Mouse (Mus musculus) heart, embryonic 11.5 days (tissue): Measurements from ENCODE around the gene Fxr1. TPM values are rescaled to one million over a fixed set of nuclear protein-coding genes. Genes with fewer than 3 reads are reported as not detected.

Source experiments
- ATAC-seq: fragments of 200-750 bp; cut with Nextera tagmentation; replicated peaks from 2 replicates; pipeline ENCODE4 v1.8.0; 2017; ENCODE audit warnings: moderate library complexity; ENCODE audit not compliant: insufficient number of reproducible peaks, low FRiP score, low TSS enrichment
- H3K27ac ChIP-seq: fragments of 300-500 bp; sonication (generic); 2 replicates; pipeline ENCODE4 v1.5.1; 2014; ENCODE audit warnings: mild to moderate bottlenecking, low read depth, low read length
- H3K27me3 ChIP-seq: fragments of 300-500 bp; sonication (generic); 2 replicates; pipeline ENCODE4 v1.6.1; 2014; ENCODE audit warnings: mild to moderate bottlenecking, low read length, mixed read lengths; ENCODE audit not compliant: control insufficient read depth, insufficient read depth
- H3K36me3 ChIP-seq: fragments of 300-500 bp; sonication (generic); 2 replicates; pipeline ENCODE4 v1.6.1; 2014; ENCODE audit warnings: mild to moderate bottlenecking, low read length, moderate library complexity, mixed read lengths; ENCODE audit not compliant: control insufficient read depth, insufficient read depth
- H3K4me1 ChIP-seq: fragments of 300-500 bp; sonication (generic); 2 replicates; pipeline ENCODE4 v1.6.1; 2014; ENCODE audit warnings: low read length; ENCODE audit not compliant: control insufficient read depth, insufficient read depth
- H3K4me2 ChIP-seq: fragments of 300-500 bp; sonication (generic); 2 replicates; pipeline ENCODE4 v1.6.1; 2014; ENCODE audit warnings: mild to moderate bottlenecking, moderate library complexity
- H3K4me3 ChIP-seq: fragments of 300-500 bp; sonication (generic); 2 replicates; pipeline ENCODE4 v1.5.1; 2014; ENCODE audit warnings: low read depth, low read length
- H3K9ac ChIP-seq: fragments of 300-500 bp; sonication (generic); 2 replicates; pipeline ENCODE4 v1.6.1; 2014; ENCODE audit warnings: mild to moderate bottlenecking, low read depth, low read length, moderate library complexity
- H3K9me3 ChIP-seq: fragments of 300-500 bp; sonication (generic); replicated peaks from 2 replicates; pipeline ENCODE4 v1.6.1; 2016; ENCODE audit warnings: low read length; ENCODE audit not compliant: control insufficient read depth
- WGBS: fragments of 180-500 bp; shearing (Covaris S2); extraction: QIAGEN DNeasy Blood & Tissue Kit; methylation state at CpG from one replicate; pipeline ENCODE4 v1.1.7; 2014; ENCODE audit not compliant: insufficient replicate concordance; 5-methylcytosine and 5-hydroxymethylcytosine counted together
- polyA plus RNA-seq: library from polyadenylated mRNA; unstranded; fragments of >200 nt; fragmentation: Nextera tagmentation; extraction: Ambion mirVana; gene quantifications from 2 replicates; pipeline ENCODE4 v1.2.1, GENCODE M21; 2014

Gene Fxr1
- polyA plus RNA-seq, 1 experiment from 2014 or later, result 83.4 TPM

DNA sequence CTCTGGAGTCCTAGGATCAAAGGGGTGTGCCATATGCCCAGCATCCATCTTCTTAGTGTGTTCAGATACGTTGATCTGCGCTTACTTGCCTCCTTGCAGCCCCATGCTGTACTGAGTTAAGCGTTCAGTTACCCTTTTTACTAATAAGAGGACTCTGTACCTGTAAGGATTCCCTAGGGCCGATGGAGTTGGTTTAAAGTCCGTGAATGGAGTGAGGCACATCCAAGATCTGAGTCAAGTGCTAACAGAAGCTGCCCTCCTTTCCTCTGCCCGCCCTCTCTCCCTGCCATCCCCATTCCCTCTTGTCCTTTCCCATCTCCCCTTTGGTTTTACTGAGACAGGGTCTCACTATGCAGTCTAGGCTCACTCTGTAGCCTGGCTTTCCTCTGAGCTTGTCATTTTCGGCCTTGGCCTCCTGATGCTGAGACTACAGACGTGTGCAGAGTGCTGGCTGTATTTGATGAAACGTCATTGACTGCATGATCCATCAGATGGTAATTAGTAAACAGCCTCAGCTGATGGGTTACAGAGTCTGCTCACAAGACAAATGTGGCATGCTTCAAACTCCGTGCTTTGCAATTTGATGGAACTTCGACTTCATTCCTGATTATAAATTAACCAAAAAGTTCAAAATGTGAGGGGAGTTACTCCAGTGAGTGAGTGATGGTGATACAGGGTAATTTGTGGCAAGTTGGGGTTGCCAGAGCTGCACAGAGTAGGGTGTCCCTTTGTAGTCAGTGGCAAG lies 92.4 kb downstream of the Fxr1 start:
- no peak overlapping the region for H3K27ac ChIP-seq
- H3K4me3 ChIP-seq, result no peak overlapping the region
- H3K4me1 ChIP-seq, result no peaks in the 10 kb centered on the region
- H3K36me3 ChIP-seq, result no peaks in the 10 kb centered on the region
- no peak for ATAC-seq
- H3K9ac ChIP-seq, result no peak overlapping the region
- H3K27me3 ChIP-seq, result no peaks in the 10 kb centered on the region
- H3K9me3 ChIP-seq, result no peaks in the 10 kb centered on the region
- no peak overlapping the region for H3K4me2 ChIP-seq
- 67% methylated on average over 11 of the region's 11 CpGs for WGBS

DNA sequence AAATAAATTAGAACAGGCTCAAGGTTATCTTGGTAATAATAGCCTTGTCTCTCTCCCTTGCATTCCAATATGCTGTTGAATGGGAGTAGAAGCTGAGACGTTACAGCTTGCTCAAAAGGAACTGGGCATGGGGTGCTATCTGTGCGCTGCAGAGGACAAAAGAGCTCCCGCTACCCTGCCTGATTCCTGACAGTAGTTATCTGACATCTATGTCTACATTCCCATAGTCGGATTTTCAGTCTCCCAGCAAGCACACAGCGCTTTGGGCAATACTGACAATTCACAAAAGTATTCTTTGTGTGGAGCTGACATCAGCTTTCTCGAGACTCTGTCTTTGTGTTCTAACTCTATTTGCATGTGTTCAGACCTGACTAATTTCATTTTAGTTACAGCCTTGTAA lies 96.1 kb downstream of the Fxr1 start:
- no peak overlapping the region for H3K9ac ChIP-seq
- ATAC-seq, result no peak
- WGBS, result 55% methylated on average over 6 of the region's 6 CpGs

DNA sequence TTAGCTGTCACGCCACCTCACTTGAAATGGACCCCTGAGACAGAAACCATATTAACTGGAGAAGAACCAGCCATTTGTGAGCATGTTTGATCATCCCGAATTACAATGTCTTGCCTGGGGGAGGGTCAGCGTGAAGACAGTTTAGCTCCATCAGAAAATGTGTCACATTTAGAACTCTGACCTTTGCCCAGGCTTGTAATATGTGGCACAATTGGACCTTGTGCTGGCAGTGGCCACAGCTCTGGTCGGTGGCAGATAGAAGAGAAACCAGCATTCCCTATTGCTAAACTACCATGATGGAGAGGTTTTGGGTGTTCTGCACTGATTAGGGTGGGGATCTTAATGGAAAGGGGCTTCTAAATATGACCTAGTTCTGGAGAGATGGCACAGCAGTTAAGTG lies 100.1 kb downstream of the Fxr1 start:
- Histone ChIP-seq H3K9ac (no peak overlapping the region), H3K9me3 (no peaks in the 10 kb centered on the region), H3K4me1 (no peaks in the 10 kb centered on the region), H3K4me3 (no peak overlapping the region), H3K4me2 (no peak overlapping the region), H3K36me3 (no peaks in the 10 kb centered on the region), H3K27ac (no peak overlapping the region), H3K27me3 (no peaks in the 10 kb centered on the region)
- ATAC-seq, result no peak
- WGBS, result 73% methylated on average over 4 of the region's 4 CpGs

More for the DNA sequence above, 96.1 kb downstream of the Fxr1 start:
- Histone ChIP-seq H3K27me3 (no peaks in the 10 kb centered on the region), H3K4me2 (no peak overlapping the region), H3K9me3 (no peaks in the 10 kb centered on the region), H3K27ac (no peak overlapping the region), H3K4me1 (no peaks in the 10 kb centered on the region), H3K4me3 (no peak overlapping the region), H3K36me3 (no peaks in the 10 kb centered on the region)

Other genes starting within 250 kb of the Fxr1 start
- gene Ttc14, start 220.1 kb upstream of the Fxr1 start, polyA plus RNA-seq, result 48.2 and 51.7 TPM in 2 replicates
- 1.4 and 1.5 TPM in 2 replicates for gene Ccdc39, start 175.6 kb upstream of the Fxr1 start, polyA plus RNA-seq
- gene Dnajc19, start 61.4 kb downstream of the Fxr1 start, polyA plus RNA-seq, result 142 and 146 TPM in 2 replicates